Mouse (Mus musculus) retina, adult 2 months (tissue): ENCODE measurements around the gene Umps.

Experiments used
- DNase-seq: peaks from one replicate; pipeline ENCODE4 v3.0.0-alpha.2; 2012; ENCODE audit warnings: low read depth, low spot score

The Umps gene

DNA sequence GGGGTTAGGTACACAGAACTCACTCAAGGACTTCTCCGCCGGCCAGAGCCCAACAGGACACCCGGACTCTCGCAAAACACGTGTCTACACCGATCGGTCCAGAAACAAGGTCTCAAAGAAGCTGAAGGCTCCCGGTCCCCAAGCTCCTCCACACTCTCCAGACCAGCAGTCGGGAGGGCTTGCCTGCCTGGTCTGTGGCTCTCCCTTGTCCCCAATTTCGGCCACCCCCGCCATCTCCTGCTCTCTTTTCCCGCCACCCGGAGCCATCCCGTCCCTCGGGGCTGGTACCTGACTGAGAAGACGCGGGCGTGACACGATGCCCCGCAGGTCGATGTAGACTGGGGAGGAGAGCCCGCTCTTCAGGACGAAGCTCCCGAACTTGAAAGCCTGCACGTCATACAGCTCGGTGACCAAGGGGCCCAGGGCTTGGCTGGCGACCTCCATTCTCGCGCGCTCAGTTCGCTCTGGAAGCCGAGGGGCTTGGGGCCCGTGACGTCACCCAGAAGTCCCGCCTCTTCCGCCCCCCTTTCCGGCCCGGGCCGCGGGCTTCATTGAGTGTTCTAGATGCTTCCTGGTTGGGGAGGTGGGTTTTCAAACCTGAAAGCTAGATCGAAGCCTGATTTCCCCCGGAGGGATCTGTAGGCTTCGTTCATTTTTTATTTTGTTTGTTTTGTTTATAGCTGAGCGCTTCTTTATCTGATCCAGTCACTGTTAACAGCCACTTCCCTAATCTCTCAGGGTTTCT lies at the start of gene Umps:
Gene Umps (minus strand): TSS at position 501 of the 745 bp plus-strand sequence.
- DNase-seq: peak; percentile 49

DNA sequence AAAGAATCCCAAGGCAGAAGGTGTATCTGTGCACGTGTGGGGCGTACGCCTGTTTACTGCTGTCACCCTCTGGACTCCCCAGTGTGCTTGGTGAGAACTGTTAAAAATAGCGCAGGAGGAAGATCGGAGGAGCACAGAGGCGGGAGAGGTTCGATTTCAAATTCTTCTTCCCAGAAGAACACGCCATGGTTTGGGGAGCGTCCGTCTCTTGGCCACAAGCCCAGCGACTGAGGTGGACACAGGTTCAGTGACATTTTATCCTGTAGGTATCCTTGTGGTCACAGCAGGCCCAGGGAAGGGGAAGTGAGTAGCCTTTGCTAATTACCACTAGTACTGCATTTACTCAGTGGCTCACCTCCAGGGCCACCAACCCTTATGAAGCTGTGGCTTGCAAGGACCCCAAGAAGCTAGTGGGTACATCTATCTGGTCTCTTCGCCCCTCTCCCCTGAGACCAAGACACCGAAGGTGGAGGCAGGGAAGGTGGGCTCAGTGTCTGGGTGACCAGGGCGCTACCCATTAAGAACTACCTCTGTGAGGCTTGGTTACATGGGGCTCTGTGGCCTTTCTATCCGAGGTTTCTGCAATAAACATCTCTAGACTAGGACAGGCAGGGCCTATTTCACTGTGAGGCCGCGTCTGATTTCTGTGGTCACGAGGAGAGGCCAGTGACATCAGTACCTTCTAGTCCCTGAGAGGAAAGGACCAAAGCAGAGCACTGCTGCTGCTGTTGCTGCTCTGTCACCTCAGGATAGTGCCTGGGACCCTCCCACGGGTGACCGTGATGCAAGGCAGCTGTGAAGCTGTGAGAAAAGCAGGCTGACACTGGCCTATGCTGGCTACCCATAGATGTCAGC lies 45.4 kb upstream of the Umps start:
- no peak for DNase-seq

DNA sequence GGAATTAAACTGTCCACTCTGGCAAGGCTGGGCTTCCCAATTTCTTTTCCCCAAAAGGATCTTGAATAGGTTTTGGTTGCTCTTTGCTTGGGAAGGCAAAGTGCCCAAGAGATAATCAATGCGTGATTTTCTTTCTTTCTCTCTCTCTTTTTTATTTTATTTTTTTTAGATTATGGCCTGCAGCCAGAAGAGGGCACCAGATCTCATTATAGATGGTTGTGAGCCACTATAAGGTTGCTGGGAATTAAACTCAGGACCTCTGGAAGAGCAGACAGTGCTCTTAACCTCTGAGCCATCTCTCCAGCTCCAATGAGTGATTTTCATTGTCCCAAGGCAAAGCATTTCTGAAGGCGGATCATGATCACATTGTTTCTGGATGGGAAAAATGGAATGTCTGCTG lies 42.7 kb upstream of the Umps start:
- DNase-seq: no peak

DNA sequence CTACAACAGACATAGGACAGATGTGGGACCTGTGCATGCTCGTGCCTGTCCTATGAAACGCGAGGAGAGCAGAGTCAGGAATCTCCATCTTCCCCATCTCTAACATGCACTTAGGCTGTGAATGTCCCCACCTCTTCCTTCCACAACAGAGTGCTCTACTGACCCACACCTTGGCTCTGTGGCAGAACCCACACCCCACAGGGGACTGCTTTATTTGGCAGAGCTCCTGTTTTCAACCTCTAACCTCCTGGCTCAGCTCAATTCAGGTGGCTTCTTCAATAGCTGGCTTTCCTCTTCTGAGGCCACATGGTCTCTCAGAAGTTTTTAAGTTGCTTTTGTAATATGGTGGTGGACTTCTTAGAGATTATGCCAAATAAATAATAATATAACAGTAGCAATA lies 39.1 kb upstream of the Umps start:
- no peak for DNase-seq

DNA sequence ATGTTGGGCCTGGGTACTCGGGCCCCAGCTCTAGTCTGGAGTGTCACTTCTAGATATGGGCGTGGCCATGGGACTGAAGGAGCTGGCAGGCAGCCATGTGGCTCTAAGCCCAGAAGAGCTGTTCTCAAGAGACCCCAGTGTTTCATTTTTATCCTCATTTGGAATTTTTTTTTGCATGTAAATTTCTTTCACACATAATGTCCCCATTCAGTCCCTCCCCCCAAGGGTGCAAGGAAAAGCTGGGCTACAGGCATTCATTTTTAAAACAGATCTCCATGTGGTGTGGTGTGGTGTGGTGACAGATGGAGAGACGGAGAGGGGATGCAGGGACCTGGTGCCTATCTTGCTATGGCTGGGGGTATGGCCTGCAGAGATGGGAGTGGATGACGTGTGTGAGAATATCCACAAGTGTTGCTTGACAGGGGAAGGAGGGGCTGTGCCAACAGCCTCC lies 37.3 kb upstream of the Umps start:
- DNase-seq: no peak

DNA sequence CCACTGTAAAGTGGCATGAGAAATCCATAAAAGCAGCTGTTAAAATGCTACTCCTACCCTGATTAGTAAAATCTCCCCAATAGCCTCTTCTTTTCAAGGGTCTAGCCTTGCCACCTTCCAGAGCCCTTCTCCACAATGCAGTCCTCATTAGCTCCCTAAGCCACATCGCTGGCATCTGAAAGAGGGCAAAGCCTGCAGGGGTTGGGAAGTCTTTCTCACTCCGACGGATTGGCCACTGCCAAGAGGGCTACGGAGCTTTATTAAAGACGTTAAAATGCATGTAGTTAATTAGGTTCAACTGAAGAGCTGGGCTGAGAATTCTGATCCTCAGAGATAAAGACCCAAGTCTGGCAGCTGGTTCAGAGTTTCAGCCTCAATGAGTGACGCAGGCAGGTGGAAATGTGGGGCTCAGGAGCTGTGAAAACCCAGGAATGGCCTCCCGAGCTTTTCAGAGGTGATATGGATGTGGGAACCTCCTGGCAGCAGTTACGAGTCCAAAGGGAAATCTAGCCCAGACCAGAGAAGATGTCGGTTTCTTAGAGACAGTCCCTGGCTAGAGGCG lies 36.8 kb upstream of the Umps start:
- no peak for DNase-seq

DNA sequence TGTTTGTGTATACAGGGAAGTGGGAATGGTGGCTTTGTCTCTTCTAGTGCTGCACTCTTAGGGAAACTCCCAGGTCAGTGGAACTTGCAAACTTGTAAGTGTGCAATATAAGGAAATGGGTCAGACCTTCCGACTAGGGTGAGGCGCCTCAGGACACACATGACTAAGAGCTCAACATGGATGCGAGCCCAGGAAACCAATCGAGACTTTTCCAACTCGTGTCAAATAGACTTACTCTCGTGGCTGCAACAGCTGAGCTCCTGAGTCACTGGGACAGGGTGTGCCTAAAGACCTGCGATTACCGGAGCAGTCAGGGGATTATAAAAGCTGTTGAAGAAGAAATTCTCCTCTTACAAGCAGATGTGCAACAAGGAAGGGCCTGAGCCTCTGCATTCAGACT lies 33.9 kb upstream of the Umps start:
- DNase-seq: no peak

DNA sequence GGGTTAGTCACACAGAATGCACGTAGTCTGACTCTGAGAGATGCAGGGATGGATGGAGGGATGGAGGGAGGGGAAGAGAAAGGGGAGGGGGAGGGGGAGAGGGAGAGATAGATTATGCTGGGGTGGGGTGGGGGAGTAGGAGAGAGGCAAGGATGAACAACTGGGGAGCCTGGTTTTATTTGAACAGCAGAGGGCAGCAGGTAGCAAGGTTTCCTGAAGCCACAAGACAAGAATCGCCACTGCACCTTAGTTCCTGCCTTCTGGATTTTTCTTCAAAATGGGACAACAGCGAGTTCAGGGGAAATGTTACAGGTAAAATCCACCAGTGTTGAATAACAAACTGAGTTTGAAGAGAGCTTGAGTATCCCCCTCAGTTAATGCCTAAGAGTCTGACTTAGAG lies 32.5 kb upstream of the Umps start:
- DNase-seq: peak; percentile 29

DNA sequence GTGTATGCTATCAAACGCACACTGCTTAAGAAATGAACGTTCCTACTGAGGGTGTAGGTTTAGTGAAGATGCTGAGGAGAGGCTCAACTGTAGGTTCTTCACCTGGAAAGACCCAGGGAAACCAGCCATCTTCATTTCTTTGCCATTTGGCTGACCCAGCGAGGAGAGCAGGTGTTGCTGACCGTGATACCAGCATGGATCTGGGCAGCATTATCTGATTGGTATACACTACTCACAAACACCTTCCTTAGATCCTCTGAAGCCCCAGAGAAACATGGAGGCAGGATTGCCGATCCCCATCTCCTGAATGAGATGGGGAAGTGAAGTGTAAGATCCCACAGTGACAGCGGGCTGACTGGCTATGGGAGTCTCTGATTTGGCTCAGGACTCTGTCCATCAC lies 31.2 kb upstream of the Umps start:
- DNase-seq: no peak

DNA sequence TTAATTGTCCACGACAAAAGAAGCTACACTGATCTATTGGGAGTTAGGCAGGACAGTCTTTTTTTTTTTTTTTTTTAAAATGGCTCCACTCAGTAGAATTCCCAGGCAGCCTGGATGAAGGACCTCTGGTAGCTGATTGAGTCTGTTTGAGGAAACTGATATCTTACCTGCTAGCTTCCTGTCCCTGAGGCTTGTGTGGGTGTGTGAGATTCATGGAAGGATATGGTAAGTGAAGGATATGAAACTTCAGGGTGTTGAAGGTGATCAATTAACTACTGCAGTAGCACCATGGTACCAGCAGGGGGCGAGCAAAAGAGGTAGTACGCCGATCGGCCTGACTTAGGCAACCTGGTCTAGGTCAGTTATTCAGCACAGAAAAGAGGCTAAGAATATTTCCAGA lies 29.2 kb upstream of the Umps start:
- DNase-seq: peak; percentile 26

DNA sequence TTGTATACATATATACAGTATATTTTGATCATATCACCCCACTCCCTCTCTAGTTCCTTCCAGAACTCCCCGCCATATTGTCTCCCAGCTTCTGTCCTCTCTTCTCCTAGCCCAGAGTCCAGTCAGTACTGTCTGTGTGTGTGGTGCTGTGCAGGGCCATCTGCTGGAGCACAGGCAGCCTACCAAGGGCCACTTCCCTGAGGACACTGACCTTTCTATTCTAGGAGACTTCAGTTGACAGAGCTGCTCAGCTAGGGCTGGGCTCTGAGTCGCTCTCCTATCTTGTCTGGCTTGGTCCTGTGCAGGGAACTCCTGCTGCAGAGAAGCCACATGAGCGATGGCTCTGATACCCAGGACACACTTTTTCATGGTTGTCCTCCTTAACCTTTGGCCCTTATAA lies 28.7 kb upstream of the Umps start:
- DNase-seq: no peak

DNA sequence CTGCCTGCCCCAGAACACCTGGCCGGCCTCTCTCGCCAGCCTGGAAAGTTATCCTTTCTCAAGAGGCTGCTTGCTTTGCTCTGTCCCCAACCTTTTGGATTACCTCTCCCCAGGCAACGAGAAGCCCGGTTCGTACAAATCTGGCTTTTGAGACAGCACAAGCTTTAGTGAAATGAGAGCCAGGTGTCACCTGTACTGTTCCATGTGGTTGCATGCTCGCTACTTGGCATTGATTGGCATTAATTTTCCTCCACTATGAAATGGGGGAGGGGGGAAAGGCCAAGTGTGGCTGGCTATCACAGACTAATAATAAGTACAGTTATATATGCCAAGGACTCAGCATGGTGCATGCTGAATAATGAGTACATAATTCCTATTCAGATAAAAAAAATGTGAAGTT lies 27.5 kb upstream of the Umps start:
- DNase-seq: no peak

DNA sequence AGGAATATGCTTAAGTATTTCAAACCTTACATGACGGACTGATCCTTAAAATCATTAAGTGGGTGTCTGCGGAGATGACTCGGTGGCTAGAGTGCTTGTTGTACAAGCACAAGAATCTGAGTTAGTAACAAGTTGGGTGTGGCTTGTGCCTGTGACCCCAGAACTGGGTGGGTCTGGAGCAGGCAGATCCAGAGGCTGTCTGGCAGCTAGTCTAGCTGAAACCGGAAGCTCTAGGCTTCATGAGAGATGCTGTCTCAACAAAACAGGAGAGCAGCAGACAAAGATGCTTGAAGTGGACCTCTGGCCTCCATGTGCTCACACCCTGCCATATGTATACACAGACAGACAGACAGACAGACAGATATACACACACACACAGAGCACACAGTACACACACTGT lies 23.9 kb upstream of the Umps start:
- no peak for DNase-seq

DNA sequence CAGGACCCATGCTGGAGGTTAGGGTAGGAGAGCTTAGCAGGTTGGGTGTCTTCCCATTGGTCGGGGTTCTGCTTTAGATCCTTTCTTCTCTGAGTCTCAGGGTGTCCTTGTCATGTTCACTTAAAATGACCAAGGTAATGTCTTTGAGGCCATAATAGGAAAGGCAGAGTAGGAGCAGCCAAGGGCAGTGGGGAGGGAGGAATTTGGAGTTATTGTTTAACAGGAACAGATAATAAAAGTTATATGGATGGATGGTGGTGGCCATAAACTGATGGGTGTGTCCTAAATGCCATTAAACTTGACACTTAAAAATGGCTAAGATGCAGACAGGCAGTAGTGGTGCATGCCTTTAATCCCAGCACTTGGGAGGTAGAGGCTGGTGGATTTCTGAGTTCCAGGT lies 22.3 kb upstream of the Umps start:
- DNase-seq: no peak

DNA sequence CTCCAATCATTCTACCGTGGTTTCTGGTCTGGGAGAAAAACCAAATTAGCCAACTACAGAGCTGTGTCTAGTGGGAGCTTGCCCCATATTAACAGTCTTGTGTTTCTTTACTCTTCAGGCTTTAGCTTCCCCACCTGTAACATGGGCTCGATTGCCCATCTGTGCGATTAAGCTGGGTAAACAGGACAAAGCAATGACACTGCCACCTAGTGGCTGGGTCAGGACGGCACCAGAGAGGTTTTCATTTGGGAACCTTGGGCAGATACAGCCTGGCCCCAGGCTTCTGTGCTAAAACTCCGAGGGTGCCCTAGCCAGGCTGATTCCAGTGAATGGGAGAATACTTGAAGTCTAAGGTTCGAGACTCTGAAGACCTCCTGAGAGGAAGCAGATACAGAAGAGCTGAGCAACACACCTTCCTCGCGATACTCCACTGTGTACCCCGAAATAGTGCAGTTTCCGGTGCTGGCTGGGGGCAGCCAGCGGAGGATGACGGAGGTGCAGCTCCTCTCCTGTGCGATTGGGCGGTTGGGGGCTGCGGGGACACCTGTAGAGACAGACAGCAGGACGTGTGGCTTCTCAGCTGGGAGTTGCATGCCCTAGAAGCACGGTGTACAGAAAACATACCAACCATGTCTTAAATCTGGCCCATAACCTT lies 21.6 kb upstream of the Umps start:
- no peak for DNase-seq

DNA sequence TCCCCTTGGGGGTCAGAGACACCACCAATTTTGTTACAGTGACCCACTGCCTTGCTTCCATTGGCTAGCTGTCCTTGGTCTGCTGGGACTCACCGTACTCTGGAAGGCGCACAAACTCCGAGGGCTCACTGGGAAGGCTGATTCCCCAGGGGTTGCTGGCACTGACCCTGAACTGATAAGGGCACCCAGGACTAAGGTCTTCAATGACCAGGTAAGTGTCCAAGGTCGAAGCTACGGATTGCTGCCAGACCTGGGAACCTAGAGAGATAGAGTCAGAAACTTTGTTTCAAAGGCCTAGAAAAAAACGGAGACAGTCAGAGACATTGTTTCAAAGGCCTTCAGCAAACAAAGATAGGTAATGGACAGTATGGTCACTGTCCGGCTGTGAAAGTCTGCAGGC lies 20.2 kb upstream of the Umps start:
- no peak for DNase-seq

DNA sequence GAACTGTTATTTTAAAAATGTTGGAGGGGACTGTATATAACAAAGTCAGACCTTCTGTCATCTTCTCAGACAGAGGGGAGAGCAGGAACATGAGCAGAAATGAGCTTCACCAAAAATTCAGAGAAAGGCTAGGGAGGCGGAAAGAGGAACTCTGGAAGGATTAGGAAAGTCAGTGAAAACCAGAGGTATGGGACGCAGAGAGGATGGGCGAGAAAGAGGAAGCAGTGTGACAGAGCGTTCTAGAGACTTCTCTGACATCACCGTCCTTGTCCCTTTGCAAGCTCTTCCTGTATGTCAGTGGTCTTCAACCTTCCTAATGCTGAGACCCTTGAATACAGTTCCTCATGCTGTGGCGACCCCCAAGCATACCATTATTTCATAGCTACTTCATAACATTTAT lies 18.5 kb upstream of the Umps start:
- DNase-seq: no peak

DNA sequence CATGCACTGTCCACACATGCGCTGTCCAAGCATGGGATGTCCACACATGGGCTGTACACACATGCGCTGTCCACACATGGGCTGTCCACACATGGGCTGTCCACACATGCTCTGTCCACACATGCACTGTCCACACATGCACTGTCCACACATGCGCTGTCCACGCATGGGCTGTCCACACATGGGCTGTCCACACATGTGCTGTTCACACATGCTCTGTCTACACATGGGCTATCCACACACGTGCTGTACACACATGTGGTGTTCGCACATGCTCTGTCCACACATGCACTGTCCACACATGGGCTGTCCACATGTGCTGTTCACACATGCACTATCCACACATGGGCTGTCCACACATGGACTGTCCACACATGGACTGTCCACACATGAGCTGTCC lies 16.9 kb upstream of the Umps start:
- DNase-seq: no peak

DNA sequence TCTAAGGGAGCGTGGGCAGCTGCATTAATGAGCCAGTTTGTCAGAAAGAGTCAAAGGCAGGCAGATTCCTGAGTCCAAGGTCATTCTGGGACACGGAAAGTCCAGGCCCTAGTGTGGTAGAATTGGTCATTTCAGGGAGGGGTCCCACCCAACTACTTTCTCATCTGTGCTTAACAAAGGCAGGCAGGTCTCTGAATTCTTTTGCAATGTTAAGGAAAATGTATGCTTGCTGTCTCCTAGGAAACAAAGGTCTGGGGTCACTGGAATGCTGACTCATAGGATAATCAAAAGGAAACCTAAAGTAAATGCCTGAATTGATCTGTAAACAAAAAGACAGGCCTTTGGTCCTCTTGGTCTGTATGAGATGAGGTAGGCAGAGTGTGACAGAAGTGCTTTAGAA lies 13.0 kb upstream of the Umps start:
- no peak for DNase-seq

DNA sequence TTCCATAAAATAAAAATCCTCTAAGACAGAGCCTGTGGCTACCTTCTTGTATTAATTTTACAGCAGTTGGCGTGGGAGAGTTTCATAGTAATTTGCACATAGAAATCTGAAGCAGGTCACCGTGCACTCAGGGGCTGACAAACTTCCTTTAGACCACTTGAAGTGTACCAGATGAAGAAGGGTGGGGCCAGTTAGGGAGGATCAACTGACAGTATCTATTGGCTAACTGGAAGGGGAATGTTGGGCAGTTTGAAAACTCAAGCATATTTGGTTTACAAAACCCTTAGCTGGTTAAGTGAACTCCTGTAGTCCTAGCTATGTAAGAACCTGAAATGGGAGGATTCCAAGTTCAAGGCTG lies 424 bp upstream of the Umps start:
- no peak for DNase-seq

DNA sequence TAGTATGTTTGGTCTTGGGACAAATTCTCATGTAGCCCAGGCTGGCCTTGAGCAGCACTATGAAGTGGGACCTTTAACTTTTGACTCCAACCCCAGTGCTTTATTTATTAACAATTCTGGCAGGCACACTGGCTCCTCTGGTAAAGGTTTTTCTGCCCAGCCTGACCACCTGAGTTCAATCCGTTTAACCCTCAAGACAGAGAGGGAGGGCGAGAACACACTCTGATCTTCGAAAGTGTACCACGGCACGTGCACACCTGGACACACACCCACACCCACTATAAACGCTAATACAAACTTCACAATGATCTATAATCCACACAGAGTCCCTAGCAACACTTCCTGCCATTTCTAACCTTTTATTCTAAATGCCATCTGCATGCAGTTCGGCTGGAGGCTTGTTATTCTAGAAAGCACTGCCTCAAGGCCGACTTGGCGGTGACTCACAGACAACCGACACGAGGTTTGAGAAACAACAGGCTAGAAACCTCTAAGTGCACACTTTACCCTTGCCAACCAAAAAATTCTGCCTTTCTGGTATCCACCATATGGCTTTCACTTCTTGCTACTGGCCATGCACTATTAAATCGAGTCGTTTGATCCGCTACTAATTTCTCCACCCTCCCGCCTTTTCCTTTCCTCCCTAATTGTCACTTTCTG lies 830 bp downstream of the Umps start:
- no peak for DNase-seq

DNA sequence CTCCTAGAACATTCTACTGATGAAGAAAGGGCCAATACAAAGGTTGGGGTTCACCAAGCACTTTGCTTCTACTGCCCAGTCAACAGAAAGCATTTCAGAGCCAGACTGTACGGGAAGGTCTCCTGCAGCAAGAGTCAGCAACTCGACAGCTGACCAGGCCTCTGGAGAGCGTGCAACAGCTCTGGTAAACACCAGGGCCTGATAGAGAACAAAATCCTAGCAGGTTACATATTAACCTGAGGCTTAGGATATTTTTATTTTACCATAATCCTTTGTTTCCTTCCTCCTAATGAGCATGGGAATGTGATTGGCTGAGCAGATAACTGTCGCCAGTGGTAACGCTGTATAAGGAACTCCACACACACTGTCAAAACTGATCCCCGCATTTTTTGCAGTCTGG lies 3.3 kb downstream of the Umps start:
- no peak for DNase-seq
